Mouse (Mus musculus) heart, embryonic 16.5 days (tissue): ENCODE measurements at regions not wholly inside any gene's neighbourhood (a gene's known extent, or its start where the extent isn't known, plus 50 kb on each side); places are given as distances from the start of the nearest gene placed in this dataset.
A peak's percentile ranks its signal among the peaks of the same experiment; 100 is the strongest.

Source experiments
- ATAC-seq: fragments of 200-750 bp; cut with Nextera tagmentation; replicated peaks from 2 replicates; pipeline ENCODE4 v1.8.0; 2017; ENCODE audit warnings: moderate number of reproducible peaks; ENCODE audit not compliant: insufficient read depth, low FRiP score; ENCODE audit errors: extremely low read depth
- H3K27ac ChIP-seq: fragments of 300-500 bp; sonication (generic); 2 replicates; pipeline ENCODE4 v1.5.1; 2014; ENCODE audit warnings: mild to moderate bottlenecking, low read length, control low read depth, moderate library complexity
- H3K27me3 ChIP-seq: fragments of 300-500 bp; sonication (generic); 2 replicates; pipeline ENCODE4 v1.6.1; 2014; ENCODE audit warnings: low read length, mixed read lengths; ENCODE audit not compliant: control insufficient read depth, insufficient read depth
- H3K36me3 ChIP-seq: fragments of 300-500 bp; sonication (generic); 2 replicates; pipeline ENCODE4 v1.6.1; 2014; ENCODE audit not compliant: control insufficient read depth, insufficient read depth
- H3K4me1 ChIP-seq: fragments of 300-500 bp; sonication (generic); 2 replicates; pipeline ENCODE4 v1.6.1; 2014; ENCODE audit warnings: low read length, mixed read lengths; ENCODE audit not compliant: control insufficient read depth, insufficient read depth
- H3K4me2 ChIP-seq: fragments of 300-500 bp; sonication (generic); 2 replicates; pipeline ENCODE4 v1.6.1; 2014; ENCODE audit warnings: low read depth, mild to moderate bottlenecking, control low read depth, low read length
- H3K4me3 ChIP-seq: fragments of 300-500 bp; sonication (generic); 2 replicates; pipeline ENCODE4 v1.5.1; 2014; ENCODE audit warnings: mild to moderate bottlenecking, control low read depth, low read length
- H3K9ac ChIP-seq: fragments of 300-500 bp; sonication (generic); 2 replicates; pipeline ENCODE4 v1.6.1; 2014; ENCODE audit warnings: low read length, control low read depth
- H3K9me3 ChIP-seq: fragments of 300-500 bp; sonication (generic); replicated peaks from 2 replicates; pipeline ENCODE4 v1.6.1; 2016; ENCODE audit warnings: low read length; ENCODE audit not compliant: control insufficient read depth
- WGBS: fragments of 180-500 bp; shearing (Covaris S2); extraction: QIAGEN DNeasy Blood & Tissue Kit; methylation state at CpG from one replicate; pipeline ENCODE4 v1.1.7; 2014; 5-methylcytosine and 5-hydroxymethylcytosine counted together

DNA sequence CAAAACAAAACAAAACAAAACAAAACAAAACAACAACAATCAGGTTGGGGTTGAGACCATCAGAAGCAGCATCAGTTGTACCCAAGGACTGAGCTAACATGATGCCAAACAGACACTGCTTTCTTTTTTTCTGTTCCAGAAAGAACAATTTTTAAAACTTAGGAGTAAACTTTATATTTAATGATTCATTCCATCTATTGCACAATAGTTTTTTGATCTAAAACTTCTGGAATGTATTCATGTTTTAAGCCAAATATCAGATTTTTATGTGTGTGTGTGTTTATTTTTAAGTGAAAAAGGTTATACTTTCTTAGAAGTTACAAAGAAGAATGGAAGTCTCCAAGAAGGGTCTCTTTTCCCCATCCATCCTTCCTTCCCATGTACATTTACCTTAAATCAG, 174.0 kb downstream of the Dusp6 start:
- H3K4me1 ChIP-seq, result peaks cover 7% of the 10 kb centered on the region
- H3K27me3 ChIP-seq, result no peaks in the 10 kb centered on the region
- no peaks in the 10 kb centered on the region for H3K36me3 ChIP-seq
- H3K9ac ChIP-seq, result no peak overlapping the region
- H3K4me2 ChIP-seq, result no peak overlapping the region
- no peaks in the 10 kb centered on the region for H3K9me3 ChIP-seq
- no peak overlapping the region for H3K27ac ChIP-seq
- ATAC-seq, result no peak
- no peak overlapping the region for H3K4me3 ChIP-seq

DNA sequence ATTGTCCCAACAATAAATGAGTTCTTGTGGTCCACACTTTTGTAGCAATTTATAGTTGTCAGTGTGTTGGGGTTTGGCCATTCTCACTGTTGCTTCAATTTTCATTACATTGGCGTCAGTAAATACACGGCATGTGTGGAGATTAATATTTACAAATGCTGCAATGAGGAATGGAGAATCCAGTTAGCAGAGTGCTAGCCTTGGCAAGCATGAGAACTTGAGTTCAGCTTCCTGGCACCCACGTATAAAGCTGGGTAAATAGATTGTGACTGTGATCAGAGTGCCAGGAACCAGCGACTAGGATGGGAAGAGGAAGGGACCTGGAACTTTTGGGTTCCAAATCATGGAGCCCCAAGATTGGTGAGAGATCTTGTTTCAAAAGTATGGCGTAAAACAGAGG, 177.1 kb downstream of the Dusp6 start:
- Histone ChIP-seq H3K4me1 (peaks cover 7% of the 10 kb centered on the region), H3K4me3 (no peak overlapping the region), H3K27me3 (no peaks in the 10 kb centered on the region), H3K27ac (no peak overlapping the region), H3K4me2 (no peak overlapping the region), H3K9ac (no peak overlapping the region), H3K9me3 (no peaks in the 10 kb centered on the region), H3K36me3 (no peaks in the 10 kb centered on the region)
- whole genome bisulfite sequencing, result 83% methylated on average over 5 of the region's 5 CpGs
- ATAC-seq, result no peak

DNA sequence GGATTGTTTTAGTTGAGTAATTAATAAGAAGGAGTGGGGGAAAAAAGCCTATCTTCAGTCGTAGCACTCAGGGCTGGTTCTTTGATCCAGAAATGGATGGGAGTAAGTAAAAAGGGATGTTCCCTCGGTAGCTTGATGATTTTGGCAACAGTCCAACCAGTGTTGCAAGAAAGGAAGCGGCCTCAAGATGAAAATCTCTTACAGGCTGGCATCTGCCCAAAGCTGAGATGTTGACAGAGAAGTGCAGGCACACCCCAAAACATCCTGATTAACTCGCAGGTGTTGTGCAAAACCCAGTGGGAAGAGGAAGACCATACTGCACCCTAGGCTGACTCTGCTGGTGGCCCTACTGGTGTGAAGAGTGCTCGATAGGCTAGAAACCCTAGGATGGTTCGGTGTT, 178.0 kb downstream of the Dusp6 start:
- no peaks in the 10 kb centered on the region for H3K9me3 ChIP-seq
- WGBS, result 31% methylated on average over 6 of the region's 6 CpGs
- H3K4me3 ChIP-seq, result no peak overlapping the region
- no peak overlapping the region; the same call in 1 of the 2 replicates for H3K27ac ChIP-seq
- no peaks in the 10 kb centered on the region for H3K27me3 ChIP-seq
- H3K36me3 ChIP-seq, result no peaks in the 10 kb centered on the region
- H3K9ac ChIP-seq, result no peak overlapping the region
- ATAC-seq, result no peak; the same call in 1 of the 2 replicates
- H3K4me1 ChIP-seq, result peaks cover 7% of the 10 kb centered on the region
- no peak overlapping the region for H3K4me2 ChIP-seq

DNA sequence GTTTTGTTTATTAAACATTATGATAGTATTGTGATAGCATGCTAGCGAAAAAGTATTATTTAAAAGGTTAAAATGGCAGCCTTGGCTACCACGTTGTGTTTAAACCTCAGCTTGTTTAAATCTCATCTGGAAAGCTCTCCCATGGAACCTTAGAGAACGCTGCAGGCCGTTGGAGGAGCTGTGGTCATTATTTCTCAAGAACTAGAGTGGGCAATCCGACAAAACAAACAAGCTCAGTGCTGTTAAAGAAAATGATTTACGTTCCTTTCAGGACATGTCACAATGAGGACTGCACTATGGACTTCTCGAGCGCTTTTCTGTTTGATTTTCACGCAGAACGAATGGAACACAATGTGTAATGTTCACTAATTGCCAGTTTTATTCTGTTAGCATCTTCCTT, 178.9 kb downstream of the Dusp6 start:
- 55% methylated on average over 10 of the region's 10 CpGs for whole genome bisulfite sequencing
- ATAC-seq, result no peak; the same call in 1 of the 2 replicates
- Histone ChIP-seq H3K27ac (peak overlapping the region; percentile 9; the same call in 1 of the 2 replicates), H3K36me3 (no peaks in the 10 kb centered on the region), H3K4me2 (no peak overlapping the region), H3K9ac (no peak overlapping the region), H3K4me3 (no peak overlapping the region), H3K9me3 (no peaks in the 10 kb centered on the region), H3K4me1 (peaks cover 7% of the 10 kb centered on the region), H3K27me3 (no peaks in the 10 kb centered on the region)

DNA sequence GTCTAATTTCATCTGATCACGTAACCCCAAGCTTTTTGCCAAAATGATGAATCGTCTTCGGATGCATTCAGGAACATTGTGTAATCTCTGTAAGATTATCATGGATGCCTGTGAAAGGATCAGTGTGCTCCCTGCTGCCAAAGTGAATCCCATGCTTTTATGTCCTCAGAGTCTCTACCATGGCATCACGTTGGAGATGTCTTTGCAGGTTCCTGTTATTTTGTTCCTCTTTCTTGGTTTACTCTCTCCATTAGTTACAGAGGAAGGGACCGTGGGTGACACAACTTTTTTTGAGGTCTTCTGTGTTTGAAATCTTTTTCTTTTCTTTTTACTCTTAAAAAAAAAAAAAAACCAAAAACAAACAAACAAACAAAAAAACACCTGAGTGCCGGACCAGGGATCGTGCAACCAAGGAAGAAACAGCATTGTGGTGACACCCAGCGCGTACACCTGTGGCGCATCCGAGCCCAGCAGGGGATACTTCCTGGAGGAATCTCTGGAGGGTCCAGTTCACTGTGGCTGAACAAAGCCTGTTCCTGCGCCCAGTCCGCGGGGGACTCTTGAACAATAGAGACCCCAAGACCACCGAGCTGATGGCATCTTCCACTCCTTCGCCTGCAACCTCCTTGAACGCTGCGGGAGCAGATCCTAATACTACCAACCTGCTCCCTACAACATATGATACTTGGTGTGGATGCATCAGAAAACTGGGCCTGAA, 180.6 kb downstream of the Dusp6 start:
- no peak overlapping the region for H3K4me2 ChIP-seq
- peaks cover 7% of the 10 kb centered on the region for H3K4me1 ChIP-seq
- no peak overlapping the region for H3K9ac ChIP-seq
- no peaks in the 10 kb centered on the region for H3K36me3 ChIP-seq
- H3K9me3 ChIP-seq, result no peaks in the 10 kb centered on the region
- ATAC-seq, result no peak
- H3K4me3 ChIP-seq, result no peak overlapping the region
- H3K27me3 ChIP-seq, result no peaks in the 10 kb centered on the region
- 89% methylated on average over 18 of the region's 18 CpGs for WGBS
- no peak overlapping the region for H3K27ac ChIP-seq

DNA sequence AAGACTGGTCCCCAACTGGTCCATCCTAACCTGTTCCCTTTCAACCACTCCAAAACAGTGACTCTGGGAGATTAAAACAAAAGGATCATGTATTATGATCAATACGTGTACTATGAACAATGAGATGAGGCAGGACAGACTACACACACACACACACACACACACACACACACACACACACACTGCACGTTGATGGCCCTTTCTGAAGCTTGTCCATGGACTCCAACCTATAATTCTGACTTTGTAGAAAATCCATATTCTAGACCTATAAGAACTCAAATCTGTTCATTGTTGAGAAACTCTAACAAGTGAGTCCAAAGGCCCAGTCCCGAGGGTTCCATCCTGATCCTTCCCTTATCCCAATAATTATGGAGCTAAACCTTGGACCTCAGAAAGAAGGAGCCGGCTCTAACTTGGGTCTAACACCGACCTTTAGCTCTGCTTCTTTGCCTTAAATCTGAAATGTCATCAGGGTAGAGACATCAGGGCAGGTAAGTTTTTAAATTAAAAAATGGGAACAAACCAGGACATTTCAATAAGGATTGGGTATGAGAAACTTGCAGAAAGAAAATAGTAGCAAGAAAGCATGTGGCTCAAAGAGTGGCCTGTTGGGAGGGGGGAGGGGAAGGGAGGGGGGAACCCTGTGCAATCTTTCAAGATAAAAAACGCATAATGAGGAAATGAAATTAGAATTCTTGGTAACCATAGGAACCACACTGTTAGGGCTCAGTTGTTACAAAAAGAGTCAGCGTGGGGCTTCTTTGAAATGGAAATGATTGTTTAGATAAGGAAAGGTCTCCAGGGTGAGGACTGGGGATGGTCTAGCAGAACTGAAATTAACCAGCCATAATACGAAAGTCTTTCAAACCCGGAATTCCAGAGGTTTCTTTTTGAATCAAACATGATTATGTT, 187.9 kb downstream of the Dusp6 start:
- ATAC-seq, result no peak
- H3K9me3 ChIP-seq, result no peaks in the 10 kb centered on the region
- no peak overlapping the region for H3K27ac ChIP-seq
- no peak overlapping the region for H3K4me2 ChIP-seq
- H3K4me3 ChIP-seq, result no peak overlapping the region
- H3K4me1 ChIP-seq, result peaks cover 9% of the 10 kb centered on the region; the same call in 1 of the 2 replicates
- no peaks in the 10 kb centered on the region for H3K27me3 ChIP-seq
- H3K9ac ChIP-seq, result no peak overlapping the region
- H3K36me3 ChIP-seq, result no peaks in the 10 kb centered on the region
- 62% methylated on average over 9 of the region's 9 CpGs for WGBS

DNA sequence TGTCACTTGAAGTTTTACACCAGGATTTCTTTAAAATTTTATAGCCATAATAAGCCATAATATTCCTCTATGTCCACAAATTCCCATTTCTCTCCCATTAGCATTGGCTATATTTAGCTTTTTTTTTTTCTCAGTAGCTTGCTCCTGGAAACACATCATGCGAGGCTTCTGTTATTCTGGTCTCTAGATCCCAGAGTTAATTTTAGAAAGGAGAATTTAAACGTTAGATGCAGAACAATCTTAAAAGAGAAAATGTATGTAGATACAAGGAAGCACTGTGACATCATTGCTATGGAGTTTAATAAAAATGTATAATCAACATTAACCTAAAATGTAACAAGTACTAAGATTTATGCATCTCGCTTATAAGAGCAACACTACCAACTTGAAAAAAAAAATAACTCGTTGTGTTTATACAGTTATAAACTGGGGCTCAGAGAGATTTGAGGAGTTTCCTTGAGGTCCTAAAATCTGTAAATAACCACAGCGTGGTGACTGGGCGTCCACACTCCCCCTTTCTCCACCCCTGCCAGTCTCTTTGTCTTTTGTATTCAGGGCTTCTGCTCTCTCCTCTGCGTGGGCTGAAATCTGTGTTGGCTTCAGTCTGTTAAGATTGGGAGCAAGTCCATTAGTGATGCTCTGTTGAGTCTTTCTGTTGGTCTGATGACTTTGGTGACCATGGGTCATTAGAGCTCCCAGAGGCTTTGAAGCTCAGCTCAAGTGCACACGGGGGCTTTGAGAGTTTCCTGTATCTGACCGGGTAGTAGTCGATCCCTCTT, 188.8 kb downstream of the Dusp6 start:
- H3K27ac ChIP-seq, result peak overlapping the region; percentile 32; the same call in 1 of the 2 replicates

DNA sequence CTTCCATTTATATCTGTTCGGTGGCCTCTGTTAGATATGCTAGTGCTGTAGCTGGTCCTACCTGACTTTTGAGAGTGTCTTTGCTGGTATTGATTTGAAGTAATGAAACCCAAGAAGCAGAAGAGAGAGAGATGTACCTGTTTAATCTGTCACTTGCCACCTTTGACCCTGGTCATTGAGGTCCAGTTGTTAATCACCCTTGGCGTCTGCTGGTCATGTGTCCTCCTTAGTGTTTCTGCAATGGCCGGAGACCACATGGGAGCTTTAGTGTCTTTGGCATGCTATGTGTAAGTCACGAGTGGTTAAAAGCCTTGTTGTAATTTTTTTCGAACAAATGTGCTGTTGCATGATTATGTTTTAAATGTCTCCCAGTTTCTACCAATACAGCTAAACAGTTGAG, 193.1 kb downstream of the Dusp6 start:
- Histone ChIP-seq H3K27me3 (no peaks in the 10 kb centered on the region), H3K4me2 (no peak overlapping the region), H3K36me3 (no peaks in the 10 kb centered on the region), H3K4me1 (peaks cover 13% of the 10 kb centered on the region), H3K9ac (no peak overlapping the region), H3K9me3 (no peaks in the 10 kb centered on the region), H3K27ac (no peak overlapping the region), H3K4me3 (no peak overlapping the region)
- ATAC-seq, result no peak
- 84% methylated on average over 5 of the region's 5 CpGs for WGBS

More for the DNA sequence above, 188.8 kb downstream of the Dusp6 start:
- WGBS, result 35% methylated on average over 10 of the region's 10 CpGs
- ATAC-seq, result no peak
- Histone ChIP-seq H3K4me3 (no peak overlapping the region), H3K9ac (no peak overlapping the region), H3K27me3 (no peaks in the 10 kb centered on the region), H3K9me3 (no peaks in the 10 kb centered on the region), H3K4me2 (no peak overlapping the region), H3K4me1 (peaks cover 9% of the 10 kb centered on the region; the same call in 1 of the 2 replicates), H3K36me3 (no peaks in the 10 kb centered on the region)
